Mouse (Mus musculus) regulatory T cell (primary cell): ENCODE data around the gene Trir.

Experiments used
- in situ Hi-C: fragments of 300-600 bp; cut with MboI, MseI; formaldehyde crosslinking; loops from one replicate; pipeline ENCODE4 v1.15.1; 2025; ENCODE audit warnings: high pct_unique_total_duplicates

The Trir gene

DNA sequence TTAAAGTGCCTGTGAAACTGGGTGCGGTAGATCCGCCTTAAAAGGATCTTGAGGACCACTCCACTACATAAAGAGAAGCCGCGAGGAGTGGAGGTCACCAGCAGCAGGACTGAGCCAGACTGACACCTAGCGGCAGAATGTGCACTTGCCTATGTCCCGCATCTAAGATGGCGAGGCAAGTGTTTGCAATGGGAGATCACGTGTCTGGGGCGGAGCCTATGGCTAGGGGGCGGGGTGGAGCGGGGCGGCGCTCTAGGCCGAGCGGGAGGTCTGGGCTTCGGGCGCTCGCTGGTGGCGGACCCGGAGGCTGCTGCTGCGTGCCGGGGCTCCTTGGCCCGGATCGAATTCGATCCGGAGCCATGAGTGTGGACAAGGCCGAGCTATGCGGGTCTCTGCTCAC, 36.3 kb upstream of the Trir start, which contains the start of gene Hook2:
TSS of gene Hook2 (plus strand) at position 255 of the 400 bp plus-strand sequence.
- in situ Hi-C loops: no loop called here

GRCm38 (mm10) chr8:84990836-84991235, 35.8 kb upstream of the Trir start:
- in situ Hi-C loops: no loop called here

DNA sequence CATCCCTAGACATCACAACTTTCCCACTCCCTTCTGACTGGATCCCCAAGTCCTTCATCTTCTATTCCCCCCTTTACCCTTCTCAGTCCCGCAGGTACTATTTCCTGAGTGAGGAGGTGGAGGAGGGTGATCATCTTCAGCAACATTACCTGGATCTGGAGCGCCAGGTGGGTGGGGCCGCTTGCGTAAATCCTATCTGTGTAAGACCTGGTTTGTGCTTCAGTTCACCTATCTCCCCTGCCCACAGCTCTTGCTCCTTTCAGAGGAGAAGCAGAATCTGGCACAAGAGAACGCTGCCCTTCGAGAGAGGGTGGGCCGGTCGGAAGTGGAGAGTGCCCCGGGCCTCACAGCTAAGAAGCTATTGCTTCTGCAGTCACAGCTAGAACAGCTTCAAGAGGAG, 32.2 kb upstream of the Trir start:
- in situ Hi-C loops: no loop called here

DNA sequence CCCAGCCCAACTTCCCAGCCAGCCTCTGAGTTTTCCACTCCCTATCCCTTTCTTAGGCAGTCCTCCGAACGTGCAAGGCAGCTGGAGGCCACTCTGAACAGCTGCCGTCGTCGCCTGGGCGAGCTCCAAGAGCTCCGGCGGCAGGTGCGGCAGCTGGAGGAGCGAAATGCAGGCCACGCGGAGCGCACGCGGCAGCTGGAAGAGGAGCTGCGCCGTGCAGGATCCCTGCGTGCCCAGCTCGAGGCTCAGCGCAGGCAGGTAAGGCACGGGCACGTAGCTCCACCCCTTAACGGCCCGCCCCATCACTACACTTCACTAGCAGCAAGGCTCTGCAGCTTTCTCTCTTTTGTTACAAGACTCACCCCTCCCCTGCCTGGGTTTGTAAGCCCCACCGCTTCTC, 30.9 kb upstream of the Trir start:
- in situ Hi-C loops: no loop called here

DNA sequence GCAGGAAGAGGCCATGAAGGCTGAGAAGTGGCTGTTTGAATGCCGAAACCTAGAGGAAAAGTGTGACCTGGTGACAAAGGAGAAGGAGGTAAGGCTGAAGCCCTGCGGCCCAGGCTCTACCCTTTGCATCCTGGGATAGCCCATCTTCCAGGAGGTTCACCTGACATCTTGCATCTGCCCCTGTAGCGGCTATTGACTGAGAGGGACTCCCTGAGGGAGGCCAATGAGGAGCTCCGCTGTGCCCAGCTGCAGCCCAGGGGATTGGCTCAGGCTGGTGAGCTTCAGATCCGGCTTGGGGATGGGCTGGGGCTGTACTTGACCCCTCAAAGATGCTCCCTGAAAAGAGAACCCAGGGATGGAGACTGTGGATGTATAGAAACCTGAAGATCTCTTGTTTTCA, 29.6 kb upstream of the Trir start:
- in situ Hi-C loops: no loop called here

DNA sequence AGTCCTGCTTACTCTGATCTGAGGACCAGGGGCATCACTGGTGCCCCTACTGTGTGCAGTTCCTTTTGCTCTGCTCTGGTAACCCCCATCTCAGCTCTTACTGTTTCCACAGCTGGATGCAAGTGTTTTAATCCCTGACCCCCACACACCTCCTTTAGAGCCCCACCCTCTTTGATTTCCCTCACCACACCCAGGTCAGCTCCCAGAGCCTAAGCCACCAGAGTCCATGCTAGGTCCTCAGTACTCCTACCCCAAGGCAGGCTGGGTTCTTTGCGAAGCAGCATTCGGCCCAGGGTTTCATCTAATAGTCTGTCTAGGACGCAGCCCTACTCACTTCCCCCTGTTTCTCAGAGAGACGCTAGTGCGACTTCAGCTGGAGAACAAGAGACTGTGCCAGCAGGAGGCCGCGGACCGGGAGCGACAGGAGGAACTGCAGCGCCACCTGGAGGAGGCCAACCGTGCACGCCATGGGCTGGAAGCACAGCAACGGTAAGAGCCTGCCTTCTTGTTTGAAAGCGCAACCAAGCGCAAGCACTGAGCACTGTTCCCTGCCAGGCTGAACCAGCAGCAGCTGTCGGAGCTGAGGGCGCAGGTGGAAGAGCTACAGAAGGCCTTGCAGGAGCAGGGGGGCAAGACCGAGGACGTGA, 28.9 kb upstream of the Trir start:
- in situ Hi-C loops: no loop called here

DNA sequence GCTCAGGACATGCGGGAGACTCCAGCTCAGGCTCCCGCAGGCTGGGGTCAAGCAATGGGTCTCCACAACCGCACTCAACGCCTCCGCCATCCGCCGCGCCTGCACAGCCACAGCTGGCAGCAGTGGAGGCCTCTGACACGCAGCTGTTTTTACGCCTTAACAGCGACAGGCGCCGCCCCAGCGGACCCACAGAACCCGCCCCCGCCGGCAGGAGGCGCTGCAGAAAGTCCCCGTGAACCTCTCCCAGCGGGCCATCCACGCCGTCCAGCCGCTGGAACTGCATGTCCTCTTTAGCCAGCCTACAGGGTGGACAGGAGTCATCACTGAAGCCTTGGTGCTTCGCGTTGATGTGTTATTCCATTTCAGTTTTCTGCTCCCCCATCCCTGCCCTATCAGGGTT, 18.9 kb upstream of the Trir start:
- in situ Hi-C loops: no loop called here

DNA sequence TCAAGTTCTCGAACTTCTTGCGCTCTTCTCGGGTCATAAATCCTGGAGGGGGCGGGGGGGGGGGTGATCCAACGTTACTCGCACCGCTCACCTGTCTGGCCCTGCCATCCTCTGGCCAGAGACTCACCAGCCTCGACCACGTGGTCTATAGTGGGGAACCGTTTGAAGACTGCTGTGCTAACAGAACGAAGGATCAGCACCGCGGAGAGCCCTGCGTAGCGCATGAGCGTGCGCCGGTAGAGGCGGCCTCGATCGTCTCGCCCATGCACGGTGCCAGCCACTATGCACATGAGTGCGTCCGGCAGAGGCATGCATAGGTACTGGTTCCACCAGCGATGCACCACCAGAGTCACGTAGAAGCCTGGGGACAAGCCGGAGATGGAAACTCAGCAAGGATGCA, 15.4 kb upstream of the Trir start:
- in situ Hi-C loops: no loop called here

GRCm38 (mm10) chr8:85013230-85013840, 13.3 kb upstream of the Trir start:
- in situ Hi-C loops: no loop called here

DNA sequence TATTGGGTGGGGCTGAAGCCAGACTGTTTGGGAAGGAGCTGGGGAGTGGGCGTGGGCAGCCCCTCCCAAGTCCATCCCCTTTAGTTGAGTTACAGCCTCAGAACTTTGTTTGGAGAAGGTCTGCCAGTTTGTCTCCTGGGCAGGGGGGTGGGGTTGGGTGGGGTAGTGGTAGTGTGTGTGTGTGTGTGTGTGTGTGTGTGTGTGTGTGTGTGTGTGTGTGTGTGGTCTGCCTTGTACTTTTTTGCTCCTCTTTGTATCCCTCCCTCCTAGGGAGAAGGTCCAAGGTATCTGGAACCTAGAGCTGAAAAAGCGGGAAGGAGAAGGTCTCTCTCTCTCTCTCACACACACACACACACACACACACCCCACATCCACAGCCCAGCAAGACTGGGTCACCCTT, 12.2 kb upstream of the Trir start, which contains the start of gene Best2:
TSS of gene Best2 (minus strand) at position 101 of the 400 bp plus-strand sequence.
- in situ Hi-C loops: no loop called here

GRCm38 (mm10) chr8:85016724-85017123, 9.9 kb upstream of the Trir start:
- in situ Hi-C loops: no loop called here

GRCm38 (mm10) chr8:85017209-85017608, 9.4 kb upstream of the Trir start:
- in situ Hi-C loops: no loop called here

- in situ Hi-C loops: no loop called here
These were observed 5.0 kb upstream of the Trir start for GRCm38 (mm10) chr8:85021514-85022055.

DNA sequence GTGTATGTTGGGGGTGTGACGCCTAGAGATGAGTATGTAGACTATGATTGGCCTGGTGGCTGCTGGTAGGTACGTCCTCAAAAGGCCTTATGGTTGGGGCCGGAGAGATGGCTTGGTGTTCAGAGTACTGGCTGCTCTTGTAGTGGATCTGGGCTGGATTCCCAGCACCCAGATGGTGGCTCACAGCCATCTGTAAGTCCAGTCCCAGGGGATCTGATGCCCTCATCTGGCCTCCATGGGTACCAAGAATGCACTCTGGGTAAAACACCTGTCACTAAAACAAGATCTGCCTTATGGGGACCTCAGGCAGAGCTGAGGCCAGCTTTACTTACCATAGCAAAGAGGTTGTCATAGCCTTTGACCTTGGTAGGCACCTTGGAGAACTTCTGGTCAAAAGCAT, 2.8 kb upstream of the Trir start:
- in situ Hi-C loops: no loop called here

DNA sequence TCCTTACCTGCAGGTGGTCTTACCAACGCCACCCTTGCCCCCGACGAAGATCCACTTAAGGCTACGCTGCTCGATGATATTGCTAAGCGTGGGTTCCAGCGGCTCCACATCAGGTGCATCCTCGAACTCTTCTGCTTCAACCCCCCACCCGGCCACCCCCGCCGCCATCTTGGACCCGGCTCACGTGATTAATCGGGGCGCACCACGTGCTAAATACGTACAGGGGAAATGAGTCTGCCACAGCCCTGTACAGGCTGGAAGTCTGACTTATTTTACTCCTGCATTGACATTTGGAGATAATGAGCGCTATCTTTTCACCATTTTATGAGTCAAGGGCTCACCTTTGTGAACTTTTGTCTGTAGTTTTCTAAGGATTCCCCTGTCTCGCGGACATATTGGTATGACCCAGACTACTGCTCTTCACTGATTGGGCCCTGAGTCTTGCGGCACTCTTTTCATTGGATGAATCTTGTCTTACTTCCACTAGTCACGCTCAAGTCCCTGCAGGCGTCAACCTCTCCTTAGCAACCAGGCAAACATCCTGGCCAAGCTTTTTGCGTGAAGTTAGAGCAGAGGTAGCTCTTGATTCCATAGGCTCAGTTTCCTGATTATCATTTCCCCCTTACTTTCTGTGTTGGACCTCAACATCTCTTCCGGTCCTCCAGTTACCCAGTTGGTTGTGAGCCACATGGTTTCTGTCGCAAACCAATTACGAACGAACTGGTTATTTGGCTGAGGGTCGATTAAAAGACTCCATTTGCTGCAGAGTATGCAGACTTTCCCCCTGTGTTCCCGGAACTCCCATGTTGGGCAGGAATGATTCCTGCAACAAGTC, 1.3 kb upstream of the Trir start, which contains the start of gene Asna1:
TSS of gene Asna1 (minus strand) at position 184 of the 835 bp plus-strand sequence.
- in situ Hi-C loops: no loop called here

DNA sequence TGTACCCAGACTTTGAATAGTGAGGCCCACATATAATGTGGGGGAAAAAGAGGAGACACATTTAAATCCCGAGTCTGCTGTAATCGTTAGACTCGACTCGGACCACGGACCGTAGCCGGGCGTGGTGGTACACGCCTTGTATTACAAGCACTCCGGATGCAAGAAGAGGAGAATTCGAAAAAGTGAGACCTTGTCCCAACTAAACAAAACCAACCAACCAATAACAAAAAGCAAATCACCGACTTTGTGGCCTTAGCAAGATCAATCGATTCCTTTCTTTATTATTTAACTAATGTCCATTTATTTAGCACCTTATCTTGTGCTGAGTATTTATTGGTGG, 863 bp downstream of the Trir start:
- in situ Hi-C loops: no loop called here

- in situ Hi-C loops: no loop called here
These were observed 1.3 kb downstream of the Trir start for GRCm38 (mm10) chr8:85027922-85028321.

DNA sequence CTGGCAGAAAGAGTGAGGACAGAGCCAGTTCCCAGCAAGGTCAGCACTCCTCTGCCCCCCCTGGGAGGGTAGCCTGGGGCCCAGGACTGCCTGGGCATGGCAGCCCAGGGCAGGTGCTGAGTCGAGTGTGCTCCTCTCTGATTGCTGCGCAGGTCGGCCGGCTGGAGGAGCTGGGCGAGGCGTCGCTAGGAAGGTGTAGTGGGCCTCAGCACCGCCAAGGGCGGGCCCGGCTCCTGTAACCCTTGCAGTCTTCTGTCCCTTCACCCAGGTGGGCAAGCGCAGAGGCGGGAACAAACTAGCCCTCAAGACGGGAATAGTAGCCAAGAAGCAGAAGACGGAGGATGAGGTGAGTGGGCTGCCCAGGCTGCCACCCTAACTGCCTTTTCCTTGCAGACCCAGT, 2.6 kb downstream of the Trir start:
- in situ Hi-C loops: no loop called here

DNA sequence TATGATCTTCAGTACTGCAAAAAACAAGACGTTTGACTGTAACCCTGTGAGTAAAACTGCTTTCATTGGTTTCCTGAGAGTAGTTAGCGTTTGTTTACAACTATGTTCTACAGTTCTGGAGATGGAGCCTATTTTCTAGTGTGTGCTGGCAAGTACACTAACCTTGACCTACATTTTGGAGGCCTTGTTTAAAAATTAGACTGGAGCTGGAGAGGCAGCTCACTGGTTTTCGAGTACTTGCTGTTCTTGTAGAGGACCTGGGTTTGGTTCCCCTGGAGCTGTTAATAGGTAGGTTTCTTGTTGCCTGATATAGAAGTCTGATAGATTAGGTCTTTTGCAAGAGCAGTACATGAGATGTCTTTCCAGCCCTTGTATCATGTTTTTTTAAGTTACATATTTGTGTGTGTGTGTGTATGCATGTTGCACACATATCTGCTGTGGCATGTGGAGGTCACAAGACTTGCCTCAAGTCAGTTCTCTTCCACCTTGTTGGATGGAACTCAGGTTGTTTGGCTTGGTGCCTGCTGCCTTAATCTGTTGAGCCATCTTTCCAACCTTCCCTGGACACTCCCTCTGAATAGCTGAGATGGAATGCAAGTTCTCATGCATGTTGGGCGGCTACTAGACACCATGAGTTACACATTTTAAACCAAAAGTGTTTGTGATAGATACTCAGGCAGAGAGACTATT, 6.1 kb downstream of the Trir start:
- in situ Hi-C loops: no loop called here

- in situ Hi-C loops: no loop called here
These were observed 7.2 kb downstream of the Trir start for GRCm38 (mm10) chr8:85033867-85034266.

DNA sequence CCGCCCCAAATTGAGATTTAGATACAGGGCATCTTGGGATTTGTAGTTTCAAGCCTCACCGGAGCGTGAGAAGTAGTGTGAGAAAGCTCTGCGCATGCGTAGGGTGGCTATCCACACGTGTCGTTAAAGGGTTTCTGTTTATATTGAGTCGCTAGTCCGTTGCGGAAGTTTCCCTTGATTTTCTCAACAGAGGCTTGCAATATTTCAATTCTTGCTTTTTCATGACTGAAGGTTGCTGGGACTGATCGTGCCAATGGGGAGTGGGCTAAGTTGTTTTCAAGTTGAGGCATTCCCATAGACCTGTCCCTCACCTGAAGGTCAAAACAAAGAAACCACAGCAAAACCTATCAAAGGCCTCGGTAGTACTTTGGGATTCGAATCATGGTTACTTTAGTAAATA, 8.1 kb downstream of the Trir start:
- in situ Hi-C loops: loop anchor here (5.0 kb wide), 1 partner anchor 342 kb away; no protein-coding TSS in a partner anchor
